Mouse (Mus musculus): ENCODE data around the gene Myo1b.

DNA sequence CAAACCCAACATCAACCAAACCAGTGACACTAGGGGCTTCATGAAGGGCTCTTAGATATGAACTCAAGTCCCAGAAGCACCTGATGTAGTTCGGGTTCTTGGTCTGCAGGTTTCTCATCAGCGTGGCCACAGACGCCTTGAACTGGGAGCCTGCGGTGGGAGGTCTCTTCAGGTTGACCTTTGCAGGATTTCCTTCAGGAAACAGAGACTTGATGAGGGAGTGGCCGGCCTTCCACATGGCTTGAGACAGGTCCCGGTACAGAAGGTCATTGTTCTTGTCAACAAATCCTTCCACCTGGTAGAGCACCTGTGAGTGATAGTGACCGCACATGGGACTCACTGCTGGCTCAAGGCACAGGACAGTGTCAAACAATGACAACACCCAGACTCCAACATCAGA is 137.6 kb downstream of the Myo1b start:
- TF ChIP-seq ZC3H11A (IDR thresholded peaks at IDR 0.05; ENCODE audit: low read depth, low read length), result no peak
- TF ChIP-seq CTCF (conservative IDR thresholded peaks at IDR 0.05 in 1 of 2, IDR thresholded peaks at IDR 0.05 in 1 of 2; ENCODE audit: low read depth in 2 of 2, low read length in 2 of 2), result no peak
- no peak for TF ChIP-seq RAD21 (IDR thresholded peaks at IDR 0.05; ENCODE audit: low read depth, low read length)
- TF ChIP-seq POLR2A (IDR thresholded peaks at IDR 0.05; ENCODE audit: low read depth, low read length), result no peak
- TF ChIP-seq EP300 (IDR thresholded peaks at IDR 0.05; ENCODE audit: low read length), result no peak

Measured in CH12.LX (cell line).